Mouse (Mus musculus): ENCODE measurements around the gene Ppp1r36. TPM values are rescaled to one million over a fixed set of nuclear protein-coding genes. Genes with fewer than 3 reads are reported as not detected.
"Not testable (repeated sequence)": the region's sequence is repeated elsewhere in the genome, so short reads cannot be mapped to it uniquely, and the experiment has no call there.

Ppp1r36 gene
- polyA plus RNA-seq, 1 experiment from 2014 or later, result 9.1 TPM

GRCm38 (mm10) chr12:76452203-76452602 is 34.9 kb downstream of the Ppp1r36 start:
- no peaks in the 10 kb centered on the region for H3K9me3 ChIP-seq (ENCODE audit: control insufficient read depth, low read length)
- 13% methylated on average over 2 of the region's 2 CpGs for WGBS
- no peak overlapping the region for H3K4me3 ChIP-seq (ENCODE audit: low read length)
- no peaks in the 10 kb centered on the region for H3K36me3 ChIP-seq (ENCODE audit: control insufficient read depth, insufficient read depth, low read length)
- H3K27ac ChIP-seq (ENCODE audit: low read length), result no peak overlapping the region
- 0 out of 2 replicates have a peak, but pooled peaks cover 6% of the 10 kb centered on the region for H3K4me1 ChIP-seq (replicated peaks; ENCODE audit: control insufficient read depth, insufficient read depth, low read length)
- no peaks in the 10 kb centered on the region for H3K27me3 ChIP-seq (ENCODE audit: control insufficient read depth, insufficient read depth, low read depth, low read length)
- no peak overlapping the region for H3K9ac ChIP-seq (ENCODE audit: low read length)
- ATAC-seq (ENCODE audit: low read depth), result no peak
- no peak overlapping the region for H3K4me2 ChIP-seq (ENCODE audit: low read depth, low read length)

- H3K4me1 ChIP-seq (replicated peaks; ENCODE audit: control insufficient read depth, insufficient read depth, low read length); H3K4me3 ChIP-seq (ENCODE audit: low read length); H3K4me2 ChIP-seq (ENCODE audit: low read depth, low read length); H3K27ac ChIP-seq (ENCODE audit: low read length); H3K9ac ChIP-seq (ENCODE audit: low read length); H3K9me3 ChIP-seq (ENCODE audit: control insufficient read depth, low read length); H3K36me3 ChIP-seq (ENCODE audit: control insufficient read depth, insufficient read depth, low read length); H3K27me3 ChIP-seq (ENCODE audit: control insufficient read depth, insufficient read depth, low read depth, low read length); ATAC-seq (ENCODE audit: low read depth): not testable (repeated sequence)
- 87% methylated on average over 3 of the region's 4 CpGs for WGBS
Observed at GRCm38 (mm10) chr12:76458445-76458844, 41.1 kb downstream of the Ppp1r36 start.

- no peak overlapping the region for H3K4me3 ChIP-seq (ENCODE audit: low read length)
- WGBS, result 42% methylated on average over 4 of the region's 4 CpGs
- no peak overlapping the region for H3K9ac ChIP-seq (ENCODE audit: low read length)
- H3K4me2 ChIP-seq (ENCODE audit: low read depth, low read length), result no peak overlapping the region
- H3K27ac ChIP-seq (ENCODE audit: low read length), result no peak overlapping the region
- peak; percentile 54 for ATAC-seq (ENCODE audit: low read depth)
- H3K27me3 ChIP-seq (ENCODE audit: control insufficient read depth, insufficient read depth, low read depth, low read length), result no peaks in the 10 kb centered on the region
- H3K36me3 ChIP-seq (ENCODE audit: control insufficient read depth, insufficient read depth, low read length), result no peaks in the 10 kb centered on the region
- H3K4me1 ChIP-seq (replicated peaks; ENCODE audit: control insufficient read depth, insufficient read depth, low read length), result 0 out of 2 replicates have a peak, but pooled peaks cover 3% of the 10 kb centered on the region
- H3K9me3 ChIP-seq (ENCODE audit: control insufficient read depth, low read length), result no peaks in the 10 kb centered on the region
Observed at GRCm38 (mm10) chr12:76459032-76459431, 41.7 kb downstream of the Ppp1r36 start.

GRCm38 (mm10) chr12:76463391-76463790 is 46.1 kb downstream of the Ppp1r36 start:
- no peaks in the 10 kb centered on the region for H3K9me3 ChIP-seq (ENCODE audit: control insufficient read depth, low read length)
- no peak overlapping the region for H3K9ac ChIP-seq (ENCODE audit: low read length)
- 0 out of 2 replicates have a peak, but pooled peaks cover 3% of the 10 kb centered on the region for H3K4me1 ChIP-seq (replicated peaks; ENCODE audit: control insufficient read depth, insufficient read depth, low read length)
- H3K36me3 ChIP-seq (ENCODE audit: control insufficient read depth, insufficient read depth, low read length), result no peaks in the 10 kb centered on the region
- WGBS, result 85% methylated on average over 9 of the region's 9 CpGs
- no peak for ATAC-seq (ENCODE audit: low read depth)
- no peak overlapping the region for H3K4me2 ChIP-seq (ENCODE audit: low read depth, low read length)
- no peak overlapping the region for H3K4me3 ChIP-seq (ENCODE audit: low read length)
- H3K27ac ChIP-seq (ENCODE audit: low read length), result no peak overlapping the region
- no peaks in the 10 kb centered on the region for H3K27me3 ChIP-seq (ENCODE audit: control insufficient read depth, insufficient read depth, low read depth, low read length)

GRCm38 (mm10) chr12:76464651-76465252 is 47.4 kb downstream of the Ppp1r36 start:
- H3K9me3 ChIP-seq (ENCODE audit: control insufficient read depth, low read length), result no peaks in the 10 kb centered on the region
- no peak overlapping the region for H3K4me2 ChIP-seq (ENCODE audit: low read depth, low read length)
- WGBS, result 61% methylated on average over 12 of the region's 12 CpGs
- H3K27ac ChIP-seq (ENCODE audit: low read length), result no peak overlapping the region
- ATAC-seq (ENCODE audit: low read depth), result no peak
- no peaks in the 10 kb centered on the region for H3K27me3 ChIP-seq (ENCODE audit: control insufficient read depth, insufficient read depth, low read depth, low read length)
- no peaks in the 10 kb centered on the region for H3K4me1 ChIP-seq (replicated peaks; ENCODE audit: control insufficient read depth, insufficient read depth, low read length)
- H3K36me3 ChIP-seq (ENCODE audit: control insufficient read depth, insufficient read depth, low read length), result no peaks in the 10 kb centered on the region
- no peak overlapping the region for H3K9ac ChIP-seq (ENCODE audit: low read length)
- H3K4me3 ChIP-seq (ENCODE audit: low read length), result no peak overlapping the region

- 59% methylated on average over 7 of the region's 7 CpGs for WGBS
- Histone ChIP-seq H3K27me3 (ENCODE audit: control insufficient read depth, insufficient read depth, low read depth, low read length) (no peaks in the 10 kb centered on the region), H3K4me1 (replicated peaks; ENCODE audit: control insufficient read depth, insufficient read depth, low read length) (no peaks in the 10 kb centered on the region), H3K9ac (ENCODE audit: low read length) (no peak overlapping the region), H3K36me3 (ENCODE audit: control insufficient read depth, insufficient read depth, low read length) (no peaks in the 10 kb centered on the region), H3K4me2 (ENCODE audit: low read depth, low read length) (no peak overlapping the region), H3K4me3 (ENCODE audit: low read length) (no peak overlapping the region), H3K9me3 (ENCODE audit: control insufficient read depth, low read length) (no peaks in the 10 kb centered on the region), H3K27ac (ENCODE audit: low read length) (no peak overlapping the region)
- ATAC-seq (ENCODE audit: low read depth), result no peak
Observed at GRCm38 (mm10) chr12:76466651-76467050, 49.3 kb downstream of the Ppp1r36 start.

GRCm38 (mm10) chr12:76467256-76467655 is 49.9 kb downstream of the Ppp1r36 start:
- no peaks in the 10 kb centered on the region for H3K27me3 ChIP-seq (ENCODE audit: control insufficient read depth, insufficient read depth, low read depth, low read length)
- H3K4me2 ChIP-seq (ENCODE audit: low read depth, low read length), result no peak overlapping the region
- no peaks in the 10 kb centered on the region for H3K36me3 ChIP-seq (ENCODE audit: control insufficient read depth, insufficient read depth, low read length)
- ATAC-seq (ENCODE audit: low read depth), result no peak
- H3K9me3 ChIP-seq (ENCODE audit: control insufficient read depth, low read length), result no peaks in the 10 kb centered on the region
- WGBS, result 33% methylated on average over 7 of the region's 7 CpGs
- H3K9ac ChIP-seq (ENCODE audit: low read length), result no peak overlapping the region
- H3K4me1 ChIP-seq (replicated peaks; ENCODE audit: control insufficient read depth, insufficient read depth, low read length), result no peaks in the 10 kb centered on the region
- H3K27ac ChIP-seq (ENCODE audit: low read length), result no peak overlapping the region
- no peak overlapping the region for H3K4me3 ChIP-seq (ENCODE audit: low read length)

- Histone ChIP-seq H3K27me3 (ENCODE audit: control insufficient read depth, insufficient read depth, low read depth, low read length) (no peaks in the 10 kb centered on the region), H3K9ac (ENCODE audit: low read length) (no peak overlapping the region), H3K4me3 (ENCODE audit: low read length) (no peak overlapping the region), H3K36me3 (ENCODE audit: control insufficient read depth, insufficient read depth, low read length) (no peaks in the 10 kb centered on the region), H3K4me2 (ENCODE audit: low read depth, low read length) (no peak overlapping the region), H3K4me1 (replicated peaks; ENCODE audit: control insufficient read depth, insufficient read depth, low read length) (no peaks in the 10 kb centered on the region), H3K27ac (ENCODE audit: low read length) (no peak overlapping the region), H3K9me3 (ENCODE audit: control insufficient read depth, low read length) (no peaks in the 10 kb centered on the region)
- 4% methylated on average over 4 of the region's 4 CpGs for WGBS
- ATAC-seq (ENCODE audit: low read depth), result peak; percentile 43
Observed at GRCm38 (mm10) chr12:76472046-76472445, 54.7 kb downstream of the Ppp1r36 start.

GRCm38 (mm10) chr12:76473562-76474245 is 56.4 kb downstream of the Ppp1r36 start:
- no peak for ATAC-seq (ENCODE audit: low read depth)
- WGBS, result 63% methylated on average over 10 of the region's 10 CpGs

More at GRCm38 (mm10) chr12:76473562-76474245, 56.4 kb downstream of the Ppp1r36 start:
- no peak overlapping the region for H3K9ac ChIP-seq (ENCODE audit: low read length)
- H3K27me3 ChIP-seq (ENCODE audit: control insufficient read depth, insufficient read depth, low read depth, low read length), result no peaks in the 10 kb centered on the region
- H3K4me1 ChIP-seq (replicated peaks; ENCODE audit: control insufficient read depth, insufficient read depth, low read length), result peaks cover 4% of the 10 kb centered on the region
- H3K9me3 ChIP-seq (ENCODE audit: control insufficient read depth, low read length), result no peaks in the 10 kb centered on the region
- H3K27ac ChIP-seq (ENCODE audit: low read length), result no peak overlapping the region
- no peaks in the 10 kb centered on the region for H3K36me3 ChIP-seq (ENCODE audit: control insufficient read depth, insufficient read depth, low read length)
- H3K4me3 ChIP-seq (ENCODE audit: low read length), result no peak overlapping the region
- H3K4me2 ChIP-seq (ENCODE audit: low read depth, low read length), result no peak overlapping the region

All from lung, embryonic 16.5 days (tissue).